Mouse (Mus musculus) layer of hippocampus, adult 18-20 months (tissue): ENCODE measurements around the gene Tnfrsf4. TPM values are rescaled to one million over a fixed set of nuclear protein-coding genes. Genes with fewer than 3 reads are reported as not detected.

ENCODE experiments used
- DNase-seq, 2 experiments: peaks; one replicate each; pipeline ENCODE4 v3.0.0; 2022; ENCODE audit warnings: low spot score in 2 of 2
- total RNA-seq, 2 experiments: library from RNA; stranded (reverse); gene quantifications; 2 replicates each; pipeline ENCODE4 v1.2.3; 2021

The Tnfrsf4 gene
- total RNA-seq, 2 experiments from 2014 or later = 0.94 to 1.4 TPM

GRCm38 (mm10) chr4:156026013-156026412 is 12.4 kb downstream of the Tnfrsf4 start, which contains the start of gene Tnfrsf18:
Gene Tnfrsf18, plus strand, starts transcription at chr4:156026164.
- DNase-seq = peak; percentile 32 to 51

DNA sequence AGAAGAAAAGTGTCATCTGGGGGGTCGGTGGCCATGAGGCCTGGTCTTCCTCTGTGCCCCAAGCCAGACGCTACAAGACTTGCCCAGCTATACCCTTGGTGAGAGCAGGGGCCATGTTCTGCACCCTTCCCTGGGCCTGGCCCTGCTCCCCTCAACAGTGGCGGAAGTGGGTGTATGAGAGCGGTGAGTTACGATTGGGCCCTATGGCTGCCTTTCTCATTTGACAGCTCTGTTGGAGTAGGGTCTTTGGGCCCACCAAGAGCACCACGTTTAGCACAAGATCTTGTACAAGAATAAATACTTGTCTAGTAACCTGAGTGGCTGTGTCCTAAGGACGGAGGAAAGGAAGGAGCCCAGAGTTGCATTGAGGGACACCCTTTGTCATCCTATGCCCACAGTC is 14.9 kb downstream of the Tnfrsf4 start:
- no peak for DNase-seq

DNA sequence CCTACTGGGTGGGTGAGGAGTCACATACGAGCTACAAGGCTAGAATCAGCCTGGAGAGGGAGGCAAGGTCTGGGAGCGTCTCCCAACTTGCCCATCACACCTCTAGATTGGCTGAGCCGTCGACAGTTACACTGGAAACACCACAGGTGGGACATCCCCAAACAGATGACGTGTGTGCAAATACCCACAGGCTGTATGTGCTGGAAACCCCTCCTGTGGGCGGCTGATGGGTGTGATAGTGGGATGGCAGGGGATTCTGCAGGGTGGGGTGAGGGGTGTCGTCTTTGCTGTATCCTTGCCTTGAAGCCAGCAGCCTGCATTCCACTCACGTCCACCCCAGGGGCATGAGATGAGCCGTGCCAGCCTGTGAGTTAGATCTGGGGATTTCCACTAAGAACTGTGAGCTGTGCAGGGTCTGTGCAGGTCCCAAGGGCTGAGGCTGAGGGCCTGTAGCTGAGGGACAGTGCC is 17.0 kb downstream of the Tnfrsf4 start:
- no peak for DNase-seq

DNA sequence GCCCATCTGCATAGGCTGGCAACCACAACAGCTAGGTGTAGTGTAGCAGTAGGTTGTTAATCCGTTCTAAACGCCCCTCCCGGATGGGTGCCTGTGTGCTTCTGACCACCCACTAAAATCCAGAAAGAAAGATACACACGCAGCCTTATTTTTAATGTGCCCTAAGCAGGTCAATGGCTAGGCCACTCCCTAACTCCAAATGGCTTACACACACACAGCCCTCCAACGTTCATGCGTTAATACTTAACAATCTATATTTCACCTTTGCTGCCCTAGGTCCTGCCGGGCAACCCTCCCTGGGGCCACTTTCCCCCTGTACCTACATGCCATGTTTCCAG is 17.6 kb downstream of the Tnfrsf4 start:
- DNase-seq = no peak

DNA sequence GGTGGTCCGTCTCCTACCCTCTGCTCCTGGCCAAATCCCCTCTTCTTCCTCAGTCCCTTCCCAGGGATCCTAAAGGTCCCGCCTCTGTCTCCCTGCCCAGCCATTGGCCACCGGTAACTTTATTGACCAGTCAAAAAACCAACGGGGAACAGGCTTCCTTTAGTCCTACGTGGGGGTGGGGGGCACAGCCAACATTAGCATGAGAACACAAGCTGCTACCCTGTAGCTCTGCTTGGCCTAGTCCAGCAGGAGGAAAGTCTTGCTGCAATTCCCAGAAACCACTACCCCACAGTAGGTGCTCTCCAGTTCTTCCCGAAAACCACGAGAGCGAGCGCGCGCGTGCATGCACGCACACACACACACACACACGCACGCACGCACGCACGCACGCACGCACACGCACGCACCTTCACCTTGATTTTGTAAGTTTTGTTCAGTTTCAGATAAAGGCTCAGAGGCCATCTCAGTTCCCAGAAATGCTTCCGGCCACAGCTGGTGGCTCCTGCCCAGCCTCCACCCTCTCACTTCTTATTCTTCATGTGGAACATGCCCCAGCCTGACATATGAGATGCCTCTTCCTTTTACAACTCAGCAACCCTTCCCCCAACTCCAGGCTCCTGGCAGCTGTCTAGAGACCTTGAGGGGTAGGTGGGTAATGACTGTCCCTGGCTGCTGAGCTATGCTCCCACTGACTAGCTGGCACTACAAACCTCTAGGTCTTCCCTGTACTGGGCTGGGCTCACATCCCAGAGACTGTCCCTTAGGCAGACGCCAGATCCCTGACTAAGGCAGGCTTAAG is 18.1 kb downstream of the Tnfrsf4 start:
- peak; percentile 66 to 71 for DNase-seq

DNA sequence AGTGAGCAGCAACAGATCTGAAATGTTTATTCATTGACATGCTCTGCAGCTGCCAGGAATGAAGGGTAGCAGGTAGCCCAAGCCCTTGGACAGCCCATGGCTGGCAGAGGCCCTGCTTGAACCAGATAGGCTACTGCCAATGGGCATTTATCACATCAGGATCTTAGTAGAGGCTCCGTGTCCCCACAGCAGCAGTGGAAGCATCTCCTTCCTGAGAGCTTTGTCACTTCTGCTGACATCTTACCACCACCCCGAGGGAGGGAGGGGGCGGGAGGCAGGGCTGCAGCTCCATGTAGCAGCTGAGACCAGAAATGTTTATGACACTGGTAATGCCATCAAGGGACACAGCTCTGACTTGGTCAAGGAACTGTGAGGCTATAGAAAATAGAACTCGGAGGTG is 19.2 kb downstream of the Tnfrsf4 start:
- no peak for DNase-seq

DNA sequence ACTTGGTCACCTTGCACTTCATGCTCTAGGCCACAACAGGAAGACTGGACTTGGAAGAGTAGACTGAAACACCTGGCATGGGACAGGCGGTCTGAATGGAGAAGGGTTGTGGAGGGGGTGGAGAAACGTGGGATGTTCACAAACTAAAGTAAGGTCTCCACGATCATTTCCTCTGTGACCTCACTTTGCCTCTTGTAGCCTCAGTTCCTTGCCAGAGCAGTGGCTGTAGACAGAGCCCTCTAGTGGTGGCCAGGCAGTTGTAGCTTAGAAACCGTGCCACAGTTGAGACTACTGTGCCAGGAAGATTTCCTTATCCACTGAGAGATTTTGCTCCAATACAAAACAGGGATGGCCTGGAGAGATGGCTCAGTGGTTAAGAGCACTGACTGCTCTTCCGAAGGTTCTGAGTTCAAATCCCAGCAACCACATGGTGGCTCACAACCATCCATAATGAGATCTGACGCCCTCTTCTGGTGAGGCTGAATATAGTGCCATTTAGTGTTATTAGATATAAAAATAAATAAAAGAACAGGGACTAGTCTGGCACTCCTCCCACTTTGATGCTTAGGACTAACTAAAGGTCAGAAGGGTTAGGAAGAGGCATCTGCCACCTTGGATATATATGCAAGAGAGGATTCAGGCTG is 20.0 kb downstream of the Tnfrsf4 start:
- DNase-seq = peak in 1 of 2 experiments; percentile 25

DNA sequence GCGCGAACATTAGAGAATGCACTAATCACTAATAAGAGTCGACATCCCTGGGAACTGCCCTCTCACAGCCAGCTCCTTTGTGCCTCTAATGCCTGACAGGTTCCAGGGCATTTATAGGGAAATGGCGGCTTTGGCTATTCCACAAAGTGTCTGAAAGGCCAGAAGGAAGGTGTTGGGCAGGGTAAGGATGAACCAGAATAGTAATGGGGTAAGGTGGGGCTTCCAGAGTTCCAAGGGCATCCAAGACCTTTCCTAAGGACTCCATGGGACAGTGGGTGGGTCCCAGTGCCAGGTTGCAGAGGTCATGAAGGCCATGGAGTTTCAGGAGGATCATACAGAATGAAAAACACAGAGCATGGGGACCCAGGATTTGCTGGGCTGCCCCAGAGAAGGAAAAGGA is 20.7 kb downstream of the Tnfrsf4 start:
- no peak for DNase-seq

- no peak for DNase-seq
Observed at GRCm38 (mm10) chr4:156034901-156035300, 21.3 kb downstream of the Tnfrsf4 start.

GRCm38 (mm10) chr4:156044754-156045153 is 31.1 kb downstream of the Tnfrsf4 start:
- no peak for DNase-seq

DNA sequence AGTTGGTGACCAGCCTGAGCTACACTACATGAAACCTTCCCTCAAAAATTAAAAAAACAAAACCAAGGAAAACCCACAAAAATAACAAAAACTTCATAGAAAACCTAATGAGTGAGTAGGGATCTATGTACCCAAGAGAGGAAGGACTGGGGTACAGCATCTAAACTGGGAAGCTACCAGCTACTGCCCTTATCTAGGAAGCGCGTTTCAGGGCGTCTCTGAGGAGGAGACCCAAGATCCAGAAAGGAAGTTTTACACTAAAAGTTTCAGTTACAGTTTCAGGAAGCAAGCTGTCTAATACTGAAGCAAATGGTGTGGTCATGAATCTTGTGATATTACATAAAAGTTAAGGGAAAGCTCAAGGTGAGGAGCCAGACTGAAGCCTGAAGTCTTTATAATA is 36.1 kb downstream of the Tnfrsf4 start:
- no peak for DNase-seq

- no peak for DNase-seq
Observed at GRCm38 (mm10) chr4:156050391-156050980, 36.8 kb downstream of the Tnfrsf4 start.

DNA sequence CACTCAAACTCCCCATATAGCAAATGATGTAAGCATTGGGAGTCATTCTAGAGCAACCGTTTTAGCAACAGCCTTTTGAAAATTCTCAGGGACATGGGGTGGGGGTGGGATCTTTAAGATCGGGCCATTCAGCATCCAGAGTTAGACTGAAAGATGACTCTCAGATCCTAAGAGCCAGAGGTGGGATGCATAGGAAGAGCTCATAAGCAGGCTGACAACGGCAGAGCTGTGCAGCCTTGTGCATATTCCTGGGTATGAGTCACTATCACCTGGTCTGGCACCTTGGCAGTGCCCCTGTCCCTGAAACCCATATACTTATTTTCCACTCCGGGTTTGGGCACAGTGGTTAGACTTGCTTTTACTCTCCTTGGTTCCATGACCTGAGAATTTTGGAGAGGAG is 39.5 kb downstream of the Tnfrsf4 start:
- no peak for DNase-seq

GRCm38 (mm10) chr4:156054130-156054529 is 40.5 kb downstream of the Tnfrsf4 start:
- no peak for DNase-seq

DNA sequence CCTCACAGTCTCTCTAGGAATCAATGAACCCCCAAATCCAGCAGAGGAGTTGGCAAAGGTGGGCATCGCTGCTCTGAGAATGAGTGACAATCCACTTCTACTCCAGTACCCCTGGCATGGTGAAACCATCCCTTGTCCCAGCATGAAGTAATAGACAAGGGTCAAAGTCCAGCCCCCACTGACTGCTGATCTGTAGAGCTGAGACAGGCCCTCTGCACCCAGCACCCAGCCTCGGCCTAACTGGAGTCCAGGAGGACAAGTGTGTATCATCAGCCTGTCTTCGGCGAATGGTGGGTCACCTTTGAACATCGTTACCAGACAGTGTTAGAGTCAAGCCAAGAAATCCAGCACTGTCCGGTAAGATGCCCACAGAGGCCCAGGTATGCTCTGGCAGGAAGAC is 41.0 kb downstream of the Tnfrsf4 start:
- no peak for DNase-seq

DNA sequence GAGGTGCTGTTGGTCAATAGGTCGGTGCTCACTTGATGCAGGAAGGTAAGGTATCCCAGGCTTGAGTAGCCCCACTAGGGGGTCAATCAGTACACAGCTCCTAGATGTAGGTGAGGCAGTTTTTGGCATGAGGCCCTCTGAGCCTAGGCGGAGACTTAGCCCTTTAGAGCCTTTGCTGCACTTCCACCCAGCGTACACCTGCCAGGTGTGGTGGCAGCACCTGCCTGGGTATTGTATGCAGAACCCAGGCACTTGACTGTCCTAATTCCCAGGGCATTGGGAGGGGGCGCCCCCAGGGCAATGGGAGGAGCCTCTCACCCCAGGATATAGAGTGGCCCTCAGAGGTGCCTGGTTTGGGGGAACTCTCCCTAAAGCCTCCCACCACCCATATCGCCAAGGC is 41.5 kb downstream of the Tnfrsf4 start:
- no peak for DNase-seq

GRCm38 (mm10) chr4:156057702-156058101 is 44.1 kb downstream of the Tnfrsf4 start:
- no peak for DNase-seq

- DNase-seq = no peak
Observed at GRCm38 (mm10) chr4:156058826-156059225, 45.2 kb downstream of the Tnfrsf4 start.

- DNase-seq = no peak
Observed at GRCm38 (mm10) chr4:156059261-156059660, 45.6 kb downstream of the Tnfrsf4 start, which contains the start of gene Ttll10. Gene Ttll10, minus strand, starts transcription at chr4:156059414.

DNA sequence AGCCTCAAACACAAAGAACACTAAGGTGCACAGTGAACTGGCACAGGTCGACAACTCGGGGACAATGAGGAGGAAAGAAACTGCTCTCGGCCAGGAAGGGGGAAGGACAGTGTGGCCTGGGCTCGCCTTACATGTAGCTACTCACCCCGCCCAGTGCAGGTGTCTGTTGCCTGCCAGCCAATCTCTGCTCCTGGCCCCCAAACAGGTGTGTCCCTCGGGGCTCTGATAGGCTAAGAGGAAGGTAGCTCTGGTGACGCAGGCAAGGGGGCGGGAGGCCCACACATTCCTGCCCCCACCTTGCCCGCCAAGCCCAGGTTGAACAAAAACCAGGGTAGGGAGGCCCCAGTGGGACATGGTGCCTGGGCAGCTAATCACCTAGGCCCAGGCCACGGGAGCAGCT is 46.1 kb downstream of the Tnfrsf4 start:
- no peak for DNase-seq

- DNase-seq = no peak
Observed at GRCm38 (mm10) chr4:156063861-156064509, 50.3 kb downstream of the Tnfrsf4 start.

DNA sequence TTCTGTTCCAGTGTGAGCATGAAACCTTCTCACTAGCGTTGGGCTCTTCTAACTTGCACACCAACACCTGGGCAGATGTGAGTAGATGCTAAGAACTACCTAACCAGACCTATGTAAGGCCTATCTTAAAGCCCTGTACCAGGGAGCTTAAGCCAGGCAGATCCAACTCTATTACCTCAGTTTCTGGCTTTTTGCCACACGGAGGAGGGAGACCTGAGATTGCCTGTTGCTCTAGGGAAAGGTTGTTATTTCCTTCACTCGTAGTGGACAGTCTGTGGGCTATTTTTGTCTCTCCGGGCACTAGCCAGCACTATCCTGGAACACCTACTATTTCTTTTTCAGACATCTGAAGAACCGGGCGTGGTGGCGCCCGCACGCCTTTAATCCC is 50.9 kb downstream of the Tnfrsf4 start:
- DNase-seq = no peak
